Mouse (Mus musculus) right cerebral cortex, postnatal 25 days (tissue): ENCODE results near the gene Lcn6.
A peak's percentile ranks its signal among the peaks of the same experiment; 100 is the strongest.
"Not testable (repeated sequence)": the region's sequence is repeated elsewhere in the genome, so short reads cannot be mapped to it uniquely, and the experiment has no call there.

ENCODE experiments used
- DNase-seq: peaks from one replicate; pipeline ENCODE4 v3.0.0; 2022

Lcn6 gene

DNA sequence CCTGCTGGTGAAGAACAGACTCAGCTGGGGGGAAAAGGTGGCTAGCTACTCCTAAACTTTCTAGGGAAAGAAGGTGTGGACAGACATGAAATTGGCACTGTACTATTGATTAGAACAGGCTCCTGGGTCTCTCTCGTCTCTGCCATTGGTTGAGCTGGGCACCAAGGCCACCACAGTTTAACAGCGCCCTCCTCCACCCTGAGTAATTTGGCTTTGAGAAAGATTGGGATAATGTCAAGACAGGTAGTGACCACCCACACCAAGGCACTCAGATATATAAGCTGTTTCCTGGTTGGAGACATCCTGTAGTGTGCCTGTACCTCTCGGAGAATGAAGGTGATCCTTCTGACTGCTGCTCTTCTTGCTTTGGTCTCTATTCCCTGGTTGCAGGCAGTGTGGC, at the start of gene Lcn6:
TSS of gene Lcn6 (plus strand) at position 301 of the 400 bp plus-strand sequence.
- no peak for DNase-seq

DNA sequence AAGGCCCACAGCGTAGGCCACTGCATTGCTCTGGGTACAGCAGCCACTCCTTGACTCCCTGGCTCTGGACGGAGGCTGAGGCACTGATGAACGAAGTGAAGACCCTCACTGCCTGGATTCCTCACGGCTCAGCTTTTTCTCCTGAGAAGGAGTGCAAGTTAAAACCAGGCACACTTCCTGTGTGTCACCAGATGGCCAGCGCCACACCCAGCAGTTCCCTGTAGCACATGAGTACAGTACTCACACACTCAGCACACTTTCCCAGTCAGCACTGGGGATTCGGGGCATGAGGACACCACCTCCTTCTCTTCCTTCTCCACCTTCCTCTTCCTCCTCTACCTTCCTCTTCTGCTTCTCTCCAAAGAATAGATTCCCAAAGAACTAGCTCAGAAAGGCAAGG, 48.8 kb upstream of the Lcn6 start, which contains the start of gene Fcna:
TSS of gene Fcna (minus strand) at position 220 of the 400 bp plus-strand sequence.
- no peak for DNase-seq

DNA sequence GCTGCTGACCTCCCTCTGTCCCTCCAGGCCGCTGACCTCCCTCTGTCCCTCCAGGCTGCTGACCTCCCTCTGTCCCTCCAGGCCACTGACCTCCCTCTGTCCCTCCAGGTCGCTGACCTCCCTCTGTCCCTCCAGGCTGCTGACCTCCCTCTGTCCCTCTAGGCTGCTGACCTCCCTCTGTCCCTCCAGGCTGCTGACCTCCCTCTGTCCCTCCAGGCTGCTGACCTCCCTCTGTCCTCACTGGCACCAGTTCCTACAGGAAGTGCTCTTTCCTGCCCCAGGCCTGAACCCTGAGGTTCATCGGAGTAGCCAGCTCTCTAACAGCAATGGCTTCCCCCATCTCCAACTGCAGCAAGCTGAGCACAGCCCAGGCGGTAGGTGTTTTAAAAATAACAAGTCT, 47.8 kb upstream of the Lcn6 start:
- no peak for DNase-seq

DNA sequence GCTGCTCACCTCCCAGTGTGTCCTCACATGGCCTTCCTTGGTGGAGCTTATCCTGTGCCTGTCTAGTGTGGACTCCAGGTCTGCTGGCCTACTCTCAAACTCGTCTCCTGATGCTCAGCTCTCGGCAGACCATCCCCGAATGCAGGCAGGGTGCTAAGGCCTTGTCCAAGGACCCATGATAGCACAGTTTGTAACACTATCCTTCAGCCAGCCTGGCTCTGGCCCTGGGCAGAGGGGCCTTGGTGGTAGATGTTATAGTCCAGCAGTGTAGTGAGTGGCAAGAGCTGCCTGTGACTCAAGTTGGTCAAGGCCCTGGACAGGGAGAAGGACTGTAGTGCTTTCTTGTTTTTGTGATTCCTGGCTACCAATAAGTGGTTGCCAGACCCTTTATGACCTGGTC, 43.0 kb upstream of the Lcn6 start:
- no peak for DNase-seq

DNA sequence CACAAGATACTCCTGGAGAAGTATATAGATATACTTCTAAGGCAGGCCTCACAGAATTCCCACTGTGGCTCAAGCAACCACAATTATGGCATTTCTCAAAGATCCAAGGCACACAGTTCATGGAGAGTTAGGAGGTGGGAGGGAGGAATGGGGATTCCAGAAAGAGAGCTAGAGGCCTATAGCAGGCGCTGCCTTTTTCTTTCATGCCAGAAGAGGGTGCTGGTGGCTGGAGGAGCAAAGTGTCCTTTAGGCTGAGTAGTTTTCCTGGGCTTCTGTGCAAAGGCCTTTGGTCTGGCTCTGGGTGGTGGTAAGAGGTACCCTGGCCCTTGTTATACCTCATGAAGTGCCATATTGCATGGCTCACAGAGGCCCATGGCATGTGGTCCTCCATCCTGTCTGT, 42.5 kb upstream of the Lcn6 start:
- no peak for DNase-seq

DNA sequence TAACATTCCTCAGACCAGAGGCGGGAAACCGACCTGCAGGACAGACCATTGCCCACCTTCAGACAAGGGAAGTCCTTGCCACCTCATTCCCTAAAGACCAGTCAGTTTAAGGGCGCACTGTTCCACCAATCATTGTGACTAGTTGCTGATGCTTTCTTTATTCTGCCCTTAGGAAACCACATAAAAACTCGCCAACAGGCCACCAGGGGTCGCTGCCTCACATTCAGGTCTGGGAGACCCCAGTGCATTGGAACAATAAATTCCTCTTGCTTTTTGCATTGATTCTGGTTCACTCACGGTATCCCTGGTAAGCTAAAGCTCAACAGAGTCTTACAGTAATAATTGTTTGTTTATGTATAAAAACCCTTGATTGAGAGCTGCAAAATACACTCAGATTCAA, 36.7 kb upstream of the Lcn6 start:
- DNase-seq, result no peak

DNA sequence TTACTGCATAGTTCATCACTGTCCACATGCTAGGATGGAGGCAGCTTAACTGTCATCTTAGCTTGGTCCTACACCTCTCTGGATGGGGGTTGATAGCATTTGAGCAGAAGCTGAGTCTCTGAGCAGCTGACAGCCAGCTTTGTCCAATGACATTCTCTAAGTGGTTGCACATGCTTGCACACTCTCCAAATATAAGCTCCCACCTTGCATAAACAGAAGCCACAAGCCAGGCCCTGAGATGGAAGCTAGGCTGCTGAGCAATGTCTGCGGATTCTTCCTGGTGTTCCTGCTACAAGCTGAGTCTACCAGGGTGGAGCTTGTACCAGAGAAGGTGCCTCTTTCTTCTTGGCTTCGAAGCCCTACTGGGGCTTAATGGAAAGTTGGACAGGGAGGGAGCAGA, 23.7 kb upstream of the Lcn6 start, which contains the start of gene Lcn8:
TSS of gene Lcn8 (plus strand) at position 219 of the 400 bp plus-strand sequence.
- DNase-seq, result no peak

DNA sequence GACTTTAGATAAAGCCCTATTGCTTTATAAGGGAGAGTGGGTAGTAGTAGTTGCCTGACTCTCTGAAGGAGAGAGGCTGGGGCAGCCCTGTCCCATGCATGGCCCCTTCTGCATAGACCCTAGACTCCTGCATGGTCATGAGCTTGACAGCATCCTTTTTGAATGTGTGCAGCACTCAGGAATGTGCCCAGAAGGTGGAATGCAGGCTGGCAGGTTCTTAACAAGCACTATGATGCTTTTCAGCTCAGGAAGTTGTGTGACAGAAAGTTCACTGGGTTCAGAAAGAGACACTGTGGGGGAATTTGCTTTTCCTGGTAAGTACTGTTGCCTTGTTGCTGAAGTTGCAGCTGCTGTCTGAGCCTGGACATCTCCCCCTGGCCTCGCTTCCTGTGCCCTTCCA, 22.1 kb upstream of the Lcn6 start:
- DNase-seq, result no peak

DNA sequence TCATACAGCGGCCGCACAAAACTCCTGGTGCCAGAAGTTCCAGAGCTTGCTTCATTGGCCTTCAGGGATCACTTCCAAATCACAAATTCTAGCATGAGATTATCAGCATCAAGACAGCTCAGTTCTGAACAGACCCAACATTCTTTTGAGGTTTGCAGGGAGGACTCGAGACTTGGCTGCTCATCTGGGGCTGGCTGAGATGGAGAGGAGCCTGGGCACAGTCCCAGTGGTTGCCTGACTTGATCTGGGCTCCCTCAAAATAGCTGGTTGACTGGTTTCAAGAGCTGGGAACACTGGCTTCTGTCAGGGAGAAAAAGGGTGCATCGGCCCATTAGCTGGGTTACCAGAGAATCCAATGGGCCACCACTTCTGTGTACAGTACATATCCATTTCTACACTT, 19.9 kb upstream of the Lcn6 start:
- no peak for DNase-seq

DNA sequence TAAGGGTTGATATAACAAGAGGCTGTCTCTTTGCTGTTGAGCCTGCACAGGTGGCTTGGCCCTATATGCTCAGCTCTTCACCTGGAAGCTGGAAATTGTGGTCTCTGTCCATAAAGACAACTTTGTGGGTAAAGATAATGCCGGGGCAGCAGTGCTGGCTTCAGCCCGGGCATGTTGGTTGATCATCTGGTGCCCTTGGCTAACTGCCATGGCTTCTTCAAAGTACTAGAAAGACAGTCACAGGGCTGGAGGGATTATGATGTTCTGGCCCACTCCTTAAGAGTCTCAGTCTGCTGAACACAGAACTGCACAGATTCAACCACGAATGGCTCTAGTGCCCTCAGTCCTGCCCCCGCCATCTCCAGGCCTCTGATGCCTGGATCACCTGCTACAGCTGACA, 19.3 kb upstream of the Lcn6 start:
- no peak for DNase-seq

DNA sequence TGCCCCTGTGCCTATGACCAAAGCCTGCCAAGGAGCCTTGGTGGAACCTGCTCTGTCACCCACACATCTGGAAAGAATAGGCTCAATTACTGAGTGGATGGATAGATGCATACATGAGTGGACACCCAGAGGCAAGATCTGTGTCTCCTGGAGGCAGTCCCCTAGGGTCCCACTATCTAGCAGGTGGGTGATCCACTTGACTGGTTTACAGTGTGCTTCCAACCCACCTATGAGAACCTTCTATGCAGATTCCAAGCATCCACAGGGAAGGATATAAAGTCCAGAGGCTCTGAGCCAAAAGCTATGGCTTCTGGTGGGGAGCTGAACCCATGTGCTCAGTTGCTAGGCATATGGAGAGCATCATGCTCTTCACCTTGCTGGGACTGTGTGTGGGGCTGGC, 18.9 kb upstream of the Lcn6 start, which contains the start of gene Lcn5:
TSS of gene Lcn5 (plus strand) at position 301 of the 400 bp plus-strand sequence.
- no peak for DNase-seq

DNA sequence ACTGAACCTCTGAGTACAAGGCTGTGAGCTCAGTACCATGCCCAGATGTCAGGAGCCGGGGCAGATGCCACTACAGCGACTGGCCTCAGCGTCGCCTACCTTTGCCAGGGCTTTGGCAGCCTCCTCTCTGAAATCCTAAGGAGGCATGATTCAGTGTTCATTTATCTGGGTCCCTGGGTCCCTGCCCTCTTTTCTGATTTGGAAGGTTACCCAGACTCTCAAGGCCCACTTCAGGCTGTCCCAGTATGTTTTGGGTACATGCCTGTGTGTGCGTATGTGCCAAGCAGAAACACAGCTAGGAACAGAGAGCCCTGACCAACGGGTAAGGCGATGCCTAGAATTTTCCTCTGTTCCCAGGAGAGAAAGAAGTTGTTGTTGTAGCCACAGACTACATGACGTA, 16.3 kb upstream of the Lcn6 start:
- DNase-seq, result no peak

DNA sequence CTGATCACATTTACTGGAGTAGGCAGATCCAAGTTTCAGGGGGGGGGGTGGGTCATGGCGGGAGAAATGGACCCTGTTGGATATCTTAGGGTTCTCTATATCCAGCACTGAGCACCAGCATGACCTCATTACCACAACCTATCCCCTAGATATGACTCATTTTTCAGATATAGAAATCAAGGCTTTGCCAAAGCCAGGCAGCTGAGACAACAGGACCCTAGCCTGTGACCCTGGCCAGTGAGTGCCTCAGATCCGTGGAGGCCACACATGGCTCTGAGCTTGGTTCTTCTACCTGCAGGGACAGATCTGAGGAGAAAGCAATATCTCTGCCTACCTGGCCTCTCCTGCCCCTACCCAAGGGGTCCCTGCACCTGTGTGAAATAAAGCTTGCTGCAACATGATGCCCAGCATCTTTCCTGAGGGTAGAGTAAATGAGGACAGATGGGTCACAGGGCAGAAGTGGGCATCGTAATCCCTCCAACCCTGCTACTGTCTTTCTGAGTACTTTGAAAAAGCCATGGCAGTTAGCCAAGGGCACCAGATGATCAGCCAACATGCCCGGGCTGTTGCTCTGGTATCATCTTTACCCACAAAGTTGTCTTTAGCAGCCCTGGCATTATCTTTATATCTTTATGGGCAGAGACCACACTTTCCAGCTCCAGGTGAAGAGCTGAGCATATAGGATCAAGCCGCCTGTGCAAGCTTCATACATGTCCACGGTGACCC, 15.2 kb upstream of the Lcn6 start:
- DNase-seq, result no peak

DNA sequence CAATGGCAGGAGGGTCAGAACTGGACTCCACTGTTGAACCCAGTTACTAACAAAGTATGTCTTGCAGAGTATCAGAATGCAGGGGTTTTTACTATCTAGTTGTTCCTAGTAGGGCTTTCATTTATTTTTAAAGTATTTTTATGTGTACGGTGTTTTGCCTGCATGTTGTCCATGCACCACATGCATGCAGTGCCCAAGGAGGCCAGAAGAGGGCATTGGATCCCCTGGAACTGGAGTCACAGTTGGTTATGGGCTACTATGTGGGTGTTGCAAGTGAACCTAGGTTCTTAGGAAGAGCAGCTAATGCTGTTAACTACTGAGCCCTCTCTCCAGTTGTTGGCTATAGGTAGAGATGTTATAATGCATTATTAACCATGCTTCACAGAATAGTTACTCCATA, 13.1 kb upstream of the Lcn6 start:
- no peak for DNase-seq

DNA sequence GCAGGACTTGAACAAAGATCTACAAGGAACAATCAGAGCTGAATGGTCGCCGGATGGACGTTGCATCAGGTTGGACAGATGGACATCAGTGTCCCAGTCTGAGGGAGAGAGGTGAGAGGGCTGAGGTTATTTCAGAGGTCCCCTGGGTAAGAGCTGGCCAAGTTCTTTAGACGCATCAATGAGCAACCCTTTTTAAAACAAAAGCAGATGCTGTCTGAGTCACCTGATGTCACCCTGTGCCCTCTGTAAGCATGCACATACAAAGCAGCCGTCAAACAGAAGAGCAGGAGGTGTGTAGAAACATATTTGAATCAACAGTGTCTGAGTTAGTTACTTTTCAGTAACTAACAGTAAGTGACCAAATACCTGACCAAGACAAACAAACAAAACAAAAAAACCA, 12.5 kb upstream of the Lcn6 start:
- no peak for DNase-seq

DNA sequence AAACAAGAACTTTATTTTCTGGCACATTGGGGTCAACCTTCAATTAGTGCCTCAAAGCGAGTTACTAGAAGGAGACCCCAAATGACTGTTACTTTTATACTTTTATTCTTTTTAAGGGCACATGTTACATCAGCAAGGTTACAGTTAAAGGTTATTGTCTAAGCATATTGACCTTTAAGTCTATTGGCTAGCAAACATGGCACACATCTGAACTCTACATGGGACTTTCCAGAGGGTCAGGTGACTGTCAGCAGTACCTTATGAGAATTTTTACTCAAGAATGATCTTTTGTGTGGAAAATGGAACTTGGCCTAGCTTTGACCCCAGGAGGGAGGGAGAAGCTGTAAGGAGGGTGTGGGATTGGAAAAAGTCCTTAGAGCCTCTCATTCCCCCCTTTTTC, 10.1 kb upstream of the Lcn6 start:
- DNase-seq, result no peak

DNA sequence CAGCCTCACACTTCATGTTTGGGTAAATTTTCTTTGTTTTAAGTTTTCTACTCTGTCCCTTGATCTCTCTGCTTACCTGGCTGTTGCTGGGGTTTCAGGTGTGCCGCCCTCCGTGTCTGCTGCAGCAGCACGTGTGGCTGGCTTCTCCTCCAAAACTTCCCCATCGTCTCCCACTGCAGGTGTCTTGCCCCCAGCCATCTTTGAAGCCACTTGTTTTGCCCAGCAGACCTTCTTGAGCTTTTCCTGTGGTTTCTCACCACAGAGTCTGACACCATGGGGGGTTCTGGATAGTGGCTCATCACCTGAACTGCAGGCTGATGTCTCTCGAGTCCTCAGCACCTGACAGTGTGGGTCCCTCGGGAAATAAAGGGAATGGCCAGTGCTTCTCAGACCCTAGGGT, 3.0 kb downstream of the Lcn6 start:
- DNase-seq, result no peak

DNA sequence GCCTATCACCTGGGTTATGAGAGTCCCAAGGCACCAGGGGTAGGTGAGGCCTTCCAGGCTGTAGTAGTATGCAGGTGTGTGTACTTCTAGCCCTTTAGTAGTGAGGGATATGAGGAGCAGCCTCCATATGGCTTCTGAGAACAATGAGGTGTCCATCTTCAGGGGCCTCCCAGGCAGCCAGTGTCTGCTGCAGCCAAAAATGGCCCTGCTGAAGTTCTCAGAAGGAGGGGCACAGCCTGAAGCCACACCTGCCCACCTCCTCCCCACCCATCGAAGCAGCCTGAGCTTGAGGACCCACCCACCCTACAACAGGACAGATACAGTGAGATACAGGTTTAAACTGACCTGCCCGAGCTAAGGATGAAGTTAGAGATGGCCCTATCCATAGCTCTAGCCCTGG, 5.8 kb downstream of the Lcn6 start, which contains the start of gene Lcn10:
TSS of gene Lcn10 (plus strand) at position 301 of the 400 bp plus-strand sequence.
- no peak for DNase-seq

DNA sequence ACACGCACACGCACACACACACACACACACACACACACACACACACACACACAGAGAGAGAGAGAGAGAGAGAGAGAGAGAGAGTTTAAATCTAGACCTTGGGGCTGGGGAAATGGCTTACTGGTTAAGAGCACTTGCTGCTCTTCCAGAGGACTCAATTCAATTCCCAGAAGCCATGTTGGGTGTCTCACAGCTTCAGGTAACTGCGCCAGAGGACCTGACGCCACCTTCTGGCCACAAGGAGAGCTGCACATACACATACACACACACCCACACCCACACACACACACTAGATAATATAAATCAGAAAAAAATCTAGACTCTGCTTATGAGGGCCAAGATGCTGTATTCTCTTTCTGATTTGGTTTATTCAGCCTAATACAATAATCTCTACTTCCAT, 10.4 kb downstream of the Lcn6 start:
- DNase-seq, result no peak

DNA sequence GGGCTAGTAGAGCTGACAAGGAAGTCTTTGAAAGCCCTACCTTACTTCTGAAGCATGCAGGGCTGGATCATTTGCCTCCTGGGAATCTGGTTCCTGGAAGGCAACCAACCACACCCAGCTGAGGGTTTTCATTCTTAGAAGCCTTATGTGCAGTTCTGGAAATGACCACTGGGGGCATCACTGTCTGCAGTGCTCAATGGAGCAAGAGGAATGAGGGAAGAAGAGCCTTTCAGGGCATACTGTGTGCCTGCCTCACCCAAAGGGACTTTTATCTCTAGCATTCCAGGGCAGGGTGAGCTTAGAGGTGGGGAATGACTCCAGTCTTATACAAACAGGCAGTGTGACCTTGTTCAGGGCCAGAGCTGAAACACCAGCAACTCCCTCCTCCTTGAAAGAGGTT, 18.0 kb downstream of the Lcn6 start:
- peak; percentile 25 for DNase-seq

DNA sequence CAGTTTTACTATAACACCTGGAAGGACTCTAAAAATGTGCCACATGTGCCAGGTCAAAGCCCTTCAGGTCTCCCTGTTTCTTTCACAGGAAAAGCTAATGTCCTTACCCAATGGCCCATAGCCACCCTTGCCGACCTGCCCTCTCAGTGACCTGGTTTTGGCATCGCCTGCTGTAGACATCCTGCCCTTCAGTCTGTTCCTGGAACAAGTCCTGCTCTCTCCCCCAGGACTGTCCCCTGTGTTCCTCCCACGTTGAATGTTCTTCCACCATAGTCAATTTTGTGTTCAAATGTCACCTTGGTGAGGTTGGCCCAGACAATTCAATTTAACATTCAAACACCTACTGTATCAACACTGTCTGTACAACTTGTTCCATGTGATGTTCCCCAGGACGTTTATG, 20.4 kb downstream of the Lcn6 start:
- DNase-seq, result no peak

DNA sequence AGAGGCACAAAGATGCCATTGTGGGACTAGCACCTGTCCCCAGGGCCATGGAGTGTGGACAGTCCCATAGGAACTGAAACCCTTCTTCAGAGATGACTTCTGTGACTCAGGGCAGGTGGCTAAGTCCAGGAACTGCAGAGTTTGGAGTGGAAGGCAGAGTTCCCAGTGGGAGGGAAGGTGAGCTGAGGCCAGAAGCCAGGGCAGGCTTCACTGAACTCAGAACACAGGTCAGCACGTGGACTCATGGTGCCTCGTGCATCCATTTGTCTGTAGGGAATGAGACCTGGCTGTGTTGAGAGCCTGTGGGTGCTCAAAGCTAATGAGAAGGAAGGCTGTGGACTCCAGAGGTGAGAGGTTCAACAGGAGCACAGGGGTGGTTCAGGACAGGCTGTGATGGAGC, 22.1 kb downstream of the Lcn6 start:
- no peak for DNase-seq

DNA sequence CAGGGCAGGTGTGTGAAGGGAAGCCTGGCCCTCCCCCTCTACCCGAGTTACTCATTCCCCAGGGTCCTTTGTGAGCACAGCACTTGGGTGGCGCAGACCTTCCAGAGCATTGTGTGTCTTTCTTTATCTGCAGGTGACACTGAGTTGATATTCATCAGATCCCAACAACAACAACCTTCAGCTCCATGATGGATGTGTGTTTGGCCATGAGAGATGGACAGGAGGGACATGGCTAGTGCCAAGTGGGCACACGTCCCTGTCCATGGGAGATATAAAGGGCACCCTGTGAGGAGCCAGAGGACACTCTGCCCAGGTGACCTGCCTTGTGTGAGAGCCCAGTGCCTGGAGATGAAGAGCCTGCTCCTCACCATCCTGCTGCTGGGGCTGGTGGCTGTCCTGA, 23.2 kb downstream of the Lcn6 start, which contains the start of gene Obp2a:
TSS of gene Obp2a (plus strand) at position 301 of the 400 bp plus-strand sequence.
- DNase-seq, result not testable (repeated sequence)

DNA sequence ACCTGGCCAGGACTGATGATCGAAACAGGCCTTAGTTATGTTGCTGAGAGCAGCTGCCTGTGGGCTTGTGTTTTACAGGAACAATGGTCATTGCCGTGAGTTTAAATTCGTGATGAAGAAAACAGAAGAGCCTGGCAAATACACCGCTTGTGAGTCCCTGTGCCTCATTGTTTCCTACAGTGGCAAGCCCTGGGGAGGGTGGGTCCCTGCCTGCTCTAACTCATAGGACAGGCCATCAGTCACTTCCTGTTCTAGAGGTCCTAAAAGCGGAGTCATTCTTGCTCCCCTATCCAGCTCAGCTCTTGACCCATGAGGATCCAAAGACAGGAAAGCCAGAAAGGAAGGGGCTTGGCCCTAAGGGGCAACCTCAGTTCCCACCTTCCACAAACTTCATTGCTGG, 24.4 kb downstream of the Lcn6 start:
- DNase-seq, result no peak

DNA sequence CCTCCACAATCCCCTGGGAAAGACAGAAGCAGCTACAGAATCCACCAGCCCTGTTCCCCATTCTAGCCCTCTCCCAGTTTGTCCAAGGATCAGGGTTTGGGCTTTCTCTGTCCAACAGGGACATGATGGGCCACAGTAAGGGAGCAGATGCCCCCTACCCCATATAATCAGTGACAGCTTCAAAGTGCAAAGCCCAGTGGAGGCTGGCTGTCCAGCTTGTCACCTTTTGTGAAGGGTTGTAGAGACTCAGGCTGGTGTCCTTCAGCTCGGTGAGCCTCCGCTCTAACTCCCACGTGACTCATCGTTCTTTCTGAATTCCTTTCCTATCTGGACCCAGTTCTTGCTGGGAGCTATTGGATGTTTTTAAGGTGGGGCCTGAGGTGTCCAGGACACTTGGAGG, 27.1 kb downstream of the Lcn6 start:
- no peak for DNase-seq
